Mouse (Mus musculus): Measurements from ENCODE around the gene Tmem217.

DNA sequence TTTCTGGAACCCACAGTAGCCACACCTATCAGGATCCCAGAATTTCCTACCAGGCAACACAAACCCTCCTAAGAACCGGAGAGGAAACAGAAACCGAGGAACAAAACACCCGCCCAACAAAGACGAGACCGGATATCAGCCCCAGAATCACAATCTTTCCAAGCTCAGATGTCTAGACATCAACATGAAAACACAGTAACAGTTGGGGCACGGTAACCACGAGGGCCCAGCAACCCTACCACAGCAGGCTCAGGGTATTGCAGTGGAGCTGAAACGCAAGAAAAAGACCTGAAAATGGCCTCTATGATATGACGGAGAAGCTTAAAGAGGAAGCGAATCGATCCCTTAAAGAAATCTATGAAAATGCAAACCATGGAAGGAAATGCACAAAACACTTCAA, 18.3 kb downstream of the Tmem217 start:
- TF ChIP-seq CTCF (IDR thresholded peaks at IDR 0.05; ENCODE audit: control insufficient read depth, insufficient read depth, low read length) (no peak), POLR2A (IDR thresholded peaks at IDR 0.05; ENCODE audit: borderline replicate concordance, control insufficient read depth, low read depth, low read length) (no peak)

Data from bone marrow, adult 2 months (tissue).